Mouse (Mus musculus) embryonic facial prominence, embryonic 10.5 days (tissue): ENCODE data around the gene Chpf2. TPM values are rescaled to one million over a fixed set of nuclear protein-coding genes. Genes with fewer than 3 reads are reported as not detected.

Experiments
- DNase-seq: peaks from one replicate; pipeline ENCODE4 v3.0.0-alpha.2; 2017; ENCODE audit warnings: low spot score
- H3K27ac ChIP-seq: fragments of 300-500 bp; sonication (generic); replicated peaks from 2 replicates; pipeline ENCODE4 v1.5.1; 2016; ENCODE audit warnings: mild to moderate bottlenecking
- H3K27me3 ChIP-seq: fragments of 300-500 bp; sonication (generic); replicated peaks from 2 replicates; pipeline ENCODE4 v1.6.1; 2016; ENCODE audit warnings: low read depth, mild to moderate bottlenecking; ENCODE audit not compliant: poor library complexity, severe bottlenecking
- H3K36me3 ChIP-seq: fragments of 300-500 bp; sonication (generic); replicated peaks from 2 replicates; pipeline ENCODE4 v1.6.1; 2016; ENCODE audit warnings: mild to moderate bottlenecking, moderate library complexity
- H3K4me1 ChIP-seq: fragments of 300-500 bp; sonication (generic); 2 replicates; pipeline ENCODE4 v1.6.1; 2016
- H3K4me3 ChIP-seq: fragments of 300-500 bp; sonication (generic); 2 replicates; pipeline ENCODE4 v1.5.1; 2016; ENCODE audit warnings: mild to moderate bottlenecking, moderate library complexity
- H3K9me3 ChIP-seq: fragments of 300-500 bp; sonication (generic); 2 replicates; pipeline ENCODE4 v1.6.1; 2016; ENCODE audit warnings: mild to moderate bottlenecking
- WGBS: fragments of 180-500 bp; shearing (Covaris S2); methylation state at CpG from one replicate; pipeline ENCODE4 v1.1.7; 2016; 5-methylcytosine and 5-hydroxymethylcytosine counted together
- polyA plus RNA-seq: library from polyadenylated mRNA; unstranded; fragments of >200 nt; fragmentation: Nextera tagmentation; extraction: Ambion mirVana; gene quantifications from 2 replicates; pipeline ENCODE4 v1.2.1, GENCODE M21; 2016

Gene Chpf2
- polyA plus RNA-seq, 1 experiment from 2014 or later: 19.6 TPM

DNA sequence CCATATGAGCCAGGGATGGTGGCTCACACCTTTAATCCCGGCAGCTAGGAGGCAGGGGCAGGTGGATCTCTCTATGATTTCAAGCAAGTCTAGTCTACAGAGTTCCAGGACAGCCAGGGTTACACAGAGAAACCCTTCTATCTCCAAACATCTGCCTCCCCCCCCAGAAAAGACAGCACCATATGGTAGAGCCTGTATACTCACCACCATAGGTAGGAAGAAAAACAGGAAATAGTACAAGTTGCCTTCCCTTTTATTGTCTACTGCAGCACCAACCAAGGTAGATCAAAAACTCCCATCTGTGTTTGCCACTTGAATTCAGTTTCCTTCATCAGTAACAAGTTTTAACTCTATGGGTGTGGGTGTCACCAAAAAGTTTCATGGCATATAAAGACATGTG is 10.6 kb upstream of the Chpf2 start:
- Histone ChIP-seq H3K27ac (no peak overlapping the region), H3K27me3 (no peaks in the 10 kb centered on the region), H3K4me1 (peaks cover 15% of the 10 kb centered on the region), H3K9me3 (no peaks in the 10 kb centered on the region), H3K36me3 (peaks cover 51% of the 10 kb centered on the region), H3K4me3 (peak overlapping the region; percentile 93)
- DNase-seq: no peak
- 80% methylated on average over 1 of the region's 1 CpGs for WGBS

DNA sequence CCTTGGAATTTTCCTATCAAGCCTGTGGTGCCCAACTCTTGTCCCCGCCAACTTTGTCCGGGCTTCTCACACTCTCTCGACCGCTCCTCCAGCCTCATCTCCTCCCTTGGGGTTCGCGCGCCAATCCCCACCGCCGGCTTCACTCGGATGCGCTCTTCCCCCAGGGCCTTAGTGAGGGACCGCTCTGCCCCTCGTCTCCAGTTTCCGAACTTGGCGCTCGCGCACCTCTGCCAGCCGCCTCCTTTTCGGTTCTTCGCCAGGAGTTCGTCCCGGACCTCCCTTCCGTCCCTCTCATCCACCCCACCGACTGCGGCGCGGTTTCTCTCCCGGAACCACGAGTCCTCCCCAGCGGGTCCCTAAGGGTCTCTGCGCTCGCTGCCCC is 9.7 kb upstream of the Chpf2 start:
- under 1% methylated on average over 32 of the region's 32 CpGs for WGBS
- DNase-seq: no peak
- peak overlapping the region; percentile 93 for H3K4me3 ChIP-seq

DNA sequence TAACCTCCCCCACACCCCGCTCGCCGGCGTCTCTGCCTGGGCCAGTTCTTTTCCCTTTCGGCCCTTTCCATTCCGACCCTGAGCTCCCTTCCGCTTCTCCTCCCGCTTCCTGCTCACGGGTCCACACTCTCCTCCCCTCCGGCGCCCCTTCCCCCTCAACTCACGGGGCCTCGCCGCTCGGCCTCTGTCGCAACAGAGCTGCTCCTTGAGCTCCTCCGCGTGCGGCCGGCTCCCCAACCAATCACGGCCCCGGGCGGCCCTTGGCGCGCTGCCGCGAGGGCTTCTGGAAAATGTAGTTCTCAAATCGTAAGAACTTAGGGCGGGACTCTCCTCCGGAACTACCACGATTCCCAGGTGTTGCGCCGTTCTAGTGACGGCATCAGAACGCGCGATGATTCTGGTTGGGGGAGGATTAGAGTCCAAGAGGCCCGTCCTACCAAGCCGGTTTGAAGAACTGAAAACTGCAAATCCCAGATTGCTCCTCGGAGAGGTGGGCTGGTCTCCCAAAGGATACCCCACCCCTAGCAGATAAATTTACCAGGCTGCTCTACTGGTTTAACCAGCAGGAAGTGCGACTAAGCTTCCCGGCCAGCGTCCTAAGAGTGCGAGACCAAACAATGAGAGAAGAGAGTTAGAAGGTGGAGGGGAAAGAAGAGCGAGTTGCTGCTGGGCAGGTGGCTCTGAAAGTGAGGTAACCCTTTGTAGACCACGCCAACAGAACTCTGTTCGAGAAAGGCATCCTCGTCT is 9.2 kb upstream of the Chpf2 start, which contains the start of gene Abcf2:
TSS of gene Abcf2 (minus strand) at position 285 of the 747 bp plus-strand sequence.
- no peaks in the 10 kb centered on the region for H3K27me3 ChIP-seq
- under 1% methylated on average over 48 of the region's 48 CpGs for WGBS
- peak within 1 kb of the TSS; percentile 91 for H3K27ac ChIP-seq
- peaks cover 37% of the 10 kb centered on the region for H3K36me3 ChIP-seq
- H3K9me3 ChIP-seq: no peaks in the 10 kb centered on the region
- H3K4me3 ChIP-seq: peak within 1 kb of the TSS; percentile 93
- peaks cover 15% of the 10 kb centered on the region for H3K4me1 ChIP-seq
- peak; percentile 100 for DNase-seq

More for the DNA sequence above, 9.7 kb upstream of the Chpf2 start:
- H3K9me3 ChIP-seq: no peaks in the 10 kb centered on the region
- no peaks in the 10 kb centered on the region for H3K27me3 ChIP-seq
- H3K36me3 ChIP-seq: peaks cover 43% of the 10 kb centered on the region
- H3K27ac ChIP-seq: peak overlapping the region; percentile 91
- peaks cover 15% of the 10 kb centered on the region for H3K4me1 ChIP-seq

- Histone ChIP-seq H3K27ac (peak overlapping the region; percentile 91), H3K4me1 (peaks cover 15% of the 10 kb centered on the region), H3K36me3 (peaks cover 27% of the 10 kb centered on the region), H3K9me3 (no peaks in the 10 kb centered on the region), H3K27me3 (no peaks in the 10 kb centered on the region), H3K4me3 (peak overlapping the region; percentile 93)
- 72% methylated on average over 6 of the region's 6 CpGs for WGBS
- no peak for DNase-seq
These were observed 8.2 kb upstream of the Chpf2 start for GRCm38 (mm10) chr5:24578109-24578963.

DNA sequence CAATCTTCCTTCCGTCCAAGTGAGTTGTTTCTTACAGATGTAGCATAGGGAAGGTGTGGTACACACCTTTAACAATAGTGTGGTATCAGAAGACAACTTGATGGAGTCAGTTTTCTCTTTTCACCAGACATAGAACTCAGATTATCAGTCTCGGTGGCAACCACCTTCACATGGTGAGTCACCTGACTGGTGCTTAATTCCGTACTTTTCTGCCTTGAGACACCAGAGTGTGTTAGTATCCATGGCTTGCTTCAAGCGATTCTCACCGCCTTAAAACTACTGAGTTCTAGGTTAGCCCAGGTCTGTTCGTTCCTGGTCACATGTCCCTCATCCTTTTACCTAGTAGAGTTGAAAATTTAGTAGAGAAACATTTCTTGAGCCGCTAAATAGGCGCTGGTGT is 435 bp upstream of the Chpf2 start:
- 10% methylated on average over 8 of the region's 8 CpGs for WGBS
- DNase-seq: peak; percentile 25
- Histone ChIP-seq H3K9me3 (no peaks in the 10 kb centered on the region), H3K36me3 (peaks cover 31% of the 10 kb centered on the region), H3K27ac (peak overlapping the region; percentile 86), H3K4me3 (peak overlapping the region; percentile 95), H3K4me1 (peaks cover 31% of the 10 kb centered on the region), H3K27me3 (peaks cover 4% of the 10 kb centered on the region; the same call in 1 of the 2 replicates)

DNA sequence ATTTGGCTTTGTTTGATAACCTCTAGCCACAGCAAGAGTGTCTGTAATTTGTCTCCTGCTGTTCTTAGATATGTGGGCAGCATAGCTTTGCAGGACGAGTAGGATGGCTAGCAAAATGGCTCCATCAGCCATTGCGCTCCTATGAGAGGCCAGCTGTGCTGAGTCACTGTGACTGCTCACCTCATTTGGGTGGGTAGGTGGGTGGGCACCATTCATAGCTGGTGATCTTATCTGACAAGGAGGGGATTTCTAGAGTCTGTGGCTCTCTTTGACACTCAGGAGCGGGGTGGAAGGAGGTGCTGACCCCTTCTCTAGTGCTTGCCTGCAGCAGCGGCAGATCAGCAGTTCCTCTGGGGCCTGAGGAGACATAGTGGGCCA is 648 bp downstream of the Chpf2 start:
- peaks cover 14% of the 10 kb centered on the region for H3K27me3 ChIP-seq
- no peaks in the 10 kb centered on the region for H3K9me3 ChIP-seq
- DNase-seq: no peak
- peak overlapping the region; percentile 95 for H3K4me3 ChIP-seq
- H3K36me3 ChIP-seq: peaks cover 42% of the 10 kb centered on the region
- H3K4me1 ChIP-seq: peaks cover 41% of the 10 kb centered on the region
- H3K27ac ChIP-seq: peak overlapping the region; percentile 86
- 32% methylated on average over 4 of the region's 4 CpGs for WGBS

GRCm38 (mm10) chr5:24589511-24590500 is 3.3 kb downstream of the Chpf2 start:
- WGBS: 91% methylated on average over 20 of the region's 20 CpGs
- H3K36me3 ChIP-seq: peaks cover 68% of the 10 kb centered on the region
- peaks cover 51% of the 10 kb centered on the region for H3K4me1 ChIP-seq

DNA sequence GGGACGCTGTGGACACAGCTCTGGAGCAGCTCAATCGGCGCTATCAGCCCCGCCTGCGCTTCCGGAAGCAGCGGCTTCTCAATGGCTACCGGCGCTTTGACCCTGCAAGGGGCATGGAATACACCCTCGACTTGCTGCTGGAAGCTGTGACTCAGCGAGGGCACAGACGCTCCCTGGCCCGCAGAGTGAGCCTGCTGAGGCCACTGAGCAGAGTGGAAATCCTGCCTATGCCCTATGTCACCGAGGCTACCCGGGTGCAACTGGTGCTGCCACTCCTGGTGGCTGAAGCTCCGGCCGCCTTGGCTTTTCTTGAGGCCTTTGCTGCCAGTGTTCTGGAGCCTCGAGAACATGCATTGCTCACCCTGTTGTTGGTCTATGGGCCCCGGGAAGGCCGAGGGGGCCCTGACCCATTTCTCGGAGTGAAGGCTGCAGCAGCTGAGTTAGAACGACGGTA is 4.8 kb downstream of the Chpf2 start:
- Histone ChIP-seq H3K4me1 (peaks cover 57% of the 10 kb centered on the region), H3K9me3 (no peaks in the 10 kb centered on the region), H3K4me3 (peak overlapping the region; percentile 37), H3K36me3 (peaks cover 79% of the 10 kb centered on the region), H3K27me3 (peaks cover 48% of the 10 kb centered on the region), H3K27ac (peak overlapping the region; percentile 16; the same call in 1 of the 2 replicates)
- peak; percentile 56 for DNase-seq
- WGBS: 19% methylated on average over 23 of the region's 23 CpGs

More at GRCm38 (mm10) chr5:24589511-24590500, 3.3 kb downstream of the Chpf2 start:
- Histone ChIP-seq H3K4me3 (no peak overlapping the region), H3K27me3 (peaks cover 33% of the 10 kb centered on the region), H3K9me3 (no peaks in the 10 kb centered on the region), H3K27ac (no peak overlapping the region)
- no peak for DNase-seq

GRCm38 (mm10) chr5:24591796-24592470 is 5.4 kb downstream of the Chpf2 start:
- H3K27me3 ChIP-seq: peaks cover 54% of the 10 kb centered on the region
- WGBS: 59% methylated on average over 24 of the region's 24 CpGs
- no peak for DNase-seq
- 0 out of 2 replicates have a peak overlapping the region, but pooled peaks have one; percentile 16 for H3K27ac ChIP-seq
- H3K9me3 ChIP-seq: no peaks in the 10 kb centered on the region
- H3K4me1 ChIP-seq: peaks cover 58% of the 10 kb centered on the region
- H3K36me3 ChIP-seq: peaks cover 79% of the 10 kb centered on the region
- peak overlapping the region; percentile 37 for H3K4me3 ChIP-seq

DNA sequence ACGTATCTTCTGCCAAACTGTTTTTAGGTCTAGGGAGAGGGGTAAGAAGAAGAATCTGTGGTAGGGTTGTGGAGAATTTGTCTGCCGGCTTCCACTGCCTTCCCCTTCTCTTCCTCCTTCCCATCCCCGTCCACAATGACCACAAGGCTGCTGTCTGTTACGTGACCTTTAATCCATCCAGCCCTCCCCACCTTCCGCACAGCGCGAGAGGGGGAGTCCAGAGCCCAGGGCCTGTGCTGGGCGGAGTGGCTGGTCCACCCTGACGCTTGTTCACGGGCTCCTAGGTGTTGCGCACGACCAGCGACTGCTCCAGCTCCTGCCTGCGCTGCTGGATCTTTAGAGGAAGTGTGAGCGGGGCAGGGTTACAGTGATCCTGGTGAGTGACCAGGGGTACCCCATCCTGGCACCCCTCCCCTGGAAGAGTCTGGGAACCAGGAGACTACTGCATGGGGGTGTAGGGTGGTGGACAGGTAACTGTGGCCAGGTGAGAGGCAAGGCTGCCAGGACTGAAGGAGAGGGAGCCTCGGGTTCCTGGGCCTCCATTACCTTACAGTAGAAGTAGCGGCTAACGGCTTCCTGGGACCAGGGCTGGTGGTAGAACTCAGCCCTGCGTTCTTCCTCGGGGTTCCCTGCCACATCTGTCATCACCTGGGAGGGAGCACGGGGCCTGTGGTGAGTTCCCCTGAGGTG is 6.1 kb downstream of the Chpf2 start:
- H3K4me1 ChIP-seq: peaks cover 55% of the 10 kb centered on the region
- no peaks in the 10 kb centered on the region for H3K9me3 ChIP-seq
- no peak overlapping the region for H3K27ac ChIP-seq
- H3K4me3 ChIP-seq: no peak overlapping the region
- WGBS: 56% methylated on average over 21 of the region's 21 CpGs
- H3K27me3 ChIP-seq: peaks cover 57% of the 10 kb centered on the region
- H3K36me3 ChIP-seq: peaks cover 79% of the 10 kb centered on the region
- DNase-seq: no peak

- Histone ChIP-seq H3K4me3 (no peak overlapping the region), H3K9me3 (no peaks in the 10 kb centered on the region), H3K4me1 (peaks cover 55% of the 10 kb centered on the region), H3K27ac (no peak overlapping the region), H3K27me3 (peaks cover 62% of the 10 kb centered on the region), H3K36me3 (peaks cover 74% of the 10 kb centered on the region)
- DNase-seq: no peak
- 77% methylated on average over 10 of the region's 10 CpGs for WGBS
These were observed 6.7 kb downstream of the Chpf2 start for GRCm38 (mm10) chr5:24593230-24593629.
